Mouse (Mus musculus): ENCODE measurements around the gene Syt12. TPM values are rescaled to one million over a fixed set of nuclear protein-coding genes. Genes with fewer than 3 reads are reported as not detected.

Syt12 gene
- polyA plus RNA-seq (2017; shearing (Covaris generic)): 0.51 TPM

DNA sequence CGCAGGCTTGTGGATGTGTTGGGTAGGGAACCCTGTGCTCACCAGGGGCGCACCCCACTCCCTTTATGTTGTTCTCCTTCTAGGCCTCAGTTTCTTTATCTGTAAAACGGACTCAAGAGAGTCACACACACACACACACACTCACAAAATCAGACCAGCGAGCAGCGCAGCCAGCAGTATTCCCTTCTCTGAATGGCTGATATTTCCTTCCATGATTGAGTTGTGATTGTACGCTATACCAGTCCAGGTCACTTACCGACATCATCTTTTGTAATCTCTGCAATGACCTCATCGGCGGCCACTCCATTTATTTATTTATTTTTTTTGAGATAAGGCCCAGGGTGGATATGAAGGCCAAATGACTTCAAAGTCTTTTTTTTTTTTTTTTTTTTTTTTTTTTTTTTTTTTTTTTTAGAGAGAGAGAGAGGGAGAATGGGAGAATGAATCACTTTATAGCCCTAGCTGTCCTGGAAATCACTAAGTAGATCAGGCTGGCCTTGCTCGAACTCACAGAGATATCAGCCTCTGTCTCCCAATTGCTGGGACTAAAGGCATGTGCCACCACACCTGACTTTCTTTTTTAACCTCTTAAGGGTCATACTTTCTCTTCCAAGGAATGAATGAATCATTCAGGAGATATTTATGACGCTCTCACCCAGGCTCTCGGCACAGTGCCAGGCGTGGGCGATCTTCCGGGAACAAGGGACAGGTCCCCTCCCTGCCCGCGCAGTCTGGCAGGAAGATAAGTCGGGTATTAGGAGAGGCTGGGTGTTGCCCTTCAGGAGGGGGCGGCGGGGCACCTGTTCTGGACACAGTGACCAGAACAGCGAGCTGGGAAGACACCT, at the start of gene Syt12:
Gene Syt12, minus strand, starts transcription at position 103 of the 845 bp plus-strand sequence.

DNA sequence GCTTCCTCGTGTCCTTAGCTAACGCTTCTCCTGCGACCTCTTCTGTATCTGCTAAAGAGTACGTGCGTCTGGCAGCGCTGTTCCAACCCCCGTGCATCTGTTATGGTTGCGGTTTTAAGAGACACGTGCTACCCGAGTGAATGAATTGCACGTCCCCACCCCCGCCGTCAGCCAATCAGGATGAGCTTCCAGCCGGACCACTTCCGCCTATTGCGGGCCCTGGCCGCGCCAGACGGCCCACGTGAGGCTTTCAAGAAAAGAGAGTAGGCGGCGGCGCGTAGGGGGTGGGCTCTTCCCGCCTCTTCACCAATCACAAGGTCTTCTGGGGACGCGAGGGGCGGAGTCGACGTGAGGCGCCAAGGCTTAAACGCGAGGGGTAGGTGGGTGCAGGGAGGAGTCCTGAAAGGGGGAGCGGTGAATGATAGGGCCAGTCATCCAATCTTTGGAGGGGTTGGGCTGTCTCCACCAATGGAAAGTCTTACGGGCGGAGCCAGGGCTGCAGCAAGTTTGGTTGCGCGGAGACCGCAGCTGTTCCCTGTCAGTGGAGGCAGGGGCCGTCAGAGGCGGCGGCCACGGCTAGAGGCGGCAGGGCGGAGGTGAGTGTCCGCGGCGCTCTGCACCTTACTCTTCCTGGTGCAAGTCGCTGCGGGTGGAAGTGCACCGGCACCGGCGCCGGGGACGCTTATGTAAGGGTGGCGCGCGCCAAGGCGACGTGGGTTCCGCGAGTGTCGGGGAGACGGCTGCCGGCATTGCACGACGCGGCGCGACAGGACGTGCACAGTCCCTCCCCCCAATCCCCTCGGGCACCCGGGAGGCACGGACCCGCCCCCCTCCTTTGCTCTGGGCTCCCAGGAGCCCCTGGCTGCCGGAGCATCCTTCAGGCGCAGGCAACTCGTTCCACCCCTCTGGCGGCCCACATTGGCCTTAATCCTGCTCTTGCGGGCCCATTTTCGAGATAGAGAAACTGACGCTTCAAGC, 33.0 kb upstream of the Syt12 start, which contains the start of gene Pcx:
Gene Pcx, plus strand, starts transcription at position 487 of the 978 bp plus-strand sequence.

GRCm38 (mm10) chr19:4498062-4498933, 21.1 kb upstream of the Syt12 start, which contains the start of gene 2010003K11Rik:
Gene 2010003K11Rik (minus strand): TSS chr19:4498583.

DNA sequence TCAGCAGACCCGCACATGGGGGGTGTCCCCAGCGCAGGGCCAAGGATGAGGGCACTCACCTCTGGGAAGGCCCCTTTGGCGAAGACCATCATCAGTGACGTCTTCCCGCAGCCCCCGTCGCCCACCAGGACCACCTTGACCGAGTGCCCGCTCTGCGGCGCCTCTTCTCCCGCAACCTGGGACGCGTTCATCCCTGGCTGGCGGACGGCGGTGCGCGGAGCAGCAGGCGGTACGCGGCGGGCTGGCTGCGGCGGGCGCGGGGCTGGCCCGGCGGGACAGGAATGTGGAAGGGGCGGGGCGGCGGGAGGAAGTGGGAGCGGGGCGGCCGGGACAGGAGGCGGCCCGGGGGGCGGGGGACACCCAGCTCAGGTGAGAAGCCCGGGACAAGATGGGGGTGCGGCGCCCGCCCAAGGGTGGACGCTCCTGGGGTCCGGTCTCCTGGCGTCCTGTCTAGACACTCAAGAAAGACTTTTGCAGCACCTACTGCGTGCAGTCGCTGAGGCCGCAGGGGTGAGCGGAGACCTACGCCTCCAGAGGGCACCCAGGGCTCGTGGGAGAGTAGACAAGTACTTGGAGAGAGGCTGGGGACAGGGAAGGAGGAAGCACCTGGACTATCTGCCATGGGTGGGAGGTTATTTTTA, 38.0 kb downstream of the Syt12 start, which contains the start of gene Rhod:
Gene Rhod, minus strand, starts transcription at position 272 of the 641 bp plus-strand sequence.

GRCm38 (mm10) chr19:4397798-4398629, 79.2 kb downstream of the Syt12 start, which contains the start of gene Kdm2a:
Gene Kdm2a (minus strand): TSS chr19:4398285.

Other genes starting within 250 kb of the Syt12 start
- 59.6 TPM for gene Pold4, start 245.5 kb downstream of the Syt12 start, polyA plus RNA-seq (2017; shearing (Covaris generic))
- 0.32 TPM for gene Ssh3, start 208.3 kb downstream of the Syt12 start, polyA plus RNA-seq (2017; shearing (Covaris generic))
- gene Ankrd13d, start 194.3 kb downstream of the Syt12 start, polyA plus RNA-seq (2017; shearing (Covaris generic)): 7.9 TPM
- 205 TPM for gene Grk2, start 171.2 kb downstream of the Syt12 start, polyA plus RNA-seq (2017; shearing (Covaris generic))
- gene Kdm2a, start 79.2 kb downstream of the Syt12 start, polyA plus RNA-seq (2017; shearing (Covaris generic)): 59.0 TPM
- gene Rhod, start 38.0 kb downstream of the Syt12 start, polyA plus RNA-seq (2017; shearing (Covaris generic)): 6.9 TPM
- gene 2010003K11Rik, start 21.1 kb upstream of the Syt12 start, polyA plus RNA-seq (2017; shearing (Covaris generic)): not detected
- 3.2 TPM for gene Pcx, start 33.0 kb upstream of the Syt12 start, polyA plus RNA-seq (2017; shearing (Covaris generic))
- 0.69 TPM for gene Lrfn4, start 138.2 kb upstream of the Syt12 start, polyA plus RNA-seq (2017; shearing (Covaris generic))
- gene Rce1, start 148.2 kb upstream of the Syt12 start, polyA plus RNA-seq (2017; shearing (Covaris generic)): 78.0 TPM
- gene Gm960, start 221.2 kb upstream of the Syt12 start, polyA plus RNA-seq (2017; shearing (Covaris generic)): 0.23 TPM
- gene Sptbn2, start 233.7 kb upstream of the Syt12 start, polyA plus RNA-seq (2017; shearing (Covaris generic)): 0.72 TPM

Data from effector memory CD4-positive, alpha-beta T cell, adult 7 months (primary cell).